Mouse (Mus musculus) heart, adult 2 months (tissue): ENCODE results near the gene Dnajb5. TPM values are rescaled to one million over a fixed set of nuclear protein-coding genes. Genes with fewer than 3 reads are reported as not detected.
A peak's percentile ranks its signal among the peaks of the same experiment; 100 is the strongest.

Source experiments
- DNase-seq, 2 experiments: peaks; one replicate each; pipeline ENCODE4 v3.0.0; 2021
- H3K27ac ChIP-seq: fragments of 200-600 bp; 2 replicates; pipeline ENCODE4 v1.8.1; 2022
- H3K27me3 ChIP-seq: fragments of 200-500 bp; 2 replicates; pipeline ENCODE4 v1.6.1; 2012; ENCODE audit warnings: mild to moderate bottlenecking, low read length, inconsistent platforms, mixed read lengths; ENCODE audit not compliant: control insufficient read depth, insufficient read depth
- H3K36me3 ChIP-seq: fragments of 200-500 bp; 2 replicates; pipeline ENCODE4 v1.6.1; 2012; ENCODE audit warnings: low read length, inconsistent platforms; ENCODE audit not compliant: control insufficient read depth, insufficient read depth
- H3K4me1 ChIP-seq: fragments of 200-500 bp; 2 replicates; pipeline ENCODE4 v1.6.1; 2011; ENCODE audit warnings: low read length; ENCODE audit not compliant: control insufficient read depth, insufficient read depth
- H3K4me3 ChIP-seq: fragments of 200-600 bp; 2 replicates; pipeline ENCODE4 v1.8.1; 2022
- H3K79me2 ChIP-seq: fragments of 200-500 bp; replicated peaks from 2 replicates; pipeline ENCODE4 v1.6.1; 2012; ENCODE audit warnings: mild to moderate bottlenecking, inconsistent platforms, low read length, moderate library complexity, mixed read lengths; ENCODE audit not compliant: control insufficient read depth, insufficient read depth
- H3K9ac ChIP-seq: fragments of 200-500 bp; 2 replicates; pipeline ENCODE4 v1.6.1; 2012; ENCODE audit warnings: low read depth, mild to moderate bottlenecking, control low read depth, inconsistent platforms, low read length, mixed read lengths
- CTCF ChIP-seq: fragments of 200-600 bp; IDR thresholded peaks from 2 replicates; pipeline ENCODE4 v1.8.1; 2022; ENCODE audit warnings: antibody characterized with exemption, mild to moderate bottlenecking, moderate library complexity
- EP300 ChIP-seq: fragments of 200-500 bp; IDR thresholded peaks from 2 replicates; pipeline ENCODE4 v1.6.1; 2011; ENCODE audit warnings: low read depth, low read length, control low read depth; ENCODE audit not compliant: insufficient read depth
- POLR2A ChIP-seq: fragments of 200-500 bp; IDR thresholded peaks from 2 replicates; pipeline ENCODE4 v1.6.1; 2011; ENCODE audit warnings: mild to moderate bottlenecking, low read depth, low read length, control low read depth; ENCODE audit not compliant: insufficient read depth
- WGBS: fragments of 180-500 bp; shearing (Covaris S2); methylation state at CpG from one replicate; pipeline ENCODE4 v1.1.7; 2018; 5-methylcytosine and 5-hydroxymethylcytosine counted together
- intact Hi-C: fragments of 180-260 bp; cut with DNase I; formaldehyde crosslinking; loops from one replicate; pipeline ENCODE4 v1.15.1; 2025
- polyA plus RNA-seq: library from polyadenylated mRNA; depleted of rRNA; stranded (reverse); fragments of >200 nt; gene quantifications from 2 replicates; pipeline ENCODE4 v1.2.3, GENCODE M21; 2012
- total RNA-seq, 2 experiments: library from RNA; stranded (reverse); gene quantifications; 2 replicates each; pipeline ENCODE4 v1.2.3; 2021

Dnajb5 gene
- total and polyA plus RNA-seq, 3 experiments, result 45.6 to 103 (median 88.5) TPM

GRCm38 (mm10) chr4:42955200-42955599 is 5.6 kb downstream of the Dnajb5 start:
- no peaks in the 10 kb centered on the region for H3K79me2 ChIP-seq
- peak overlapping the region; percentile 99 for H3K27ac ChIP-seq
- H3K9ac ChIP-seq, result no peak overlapping the region
- DNase-seq, result no peak
- no peaks in the 10 kb centered on the region for H3K27me3 ChIP-seq
- H3K4me1 ChIP-seq, result peaks cover 7% of the 10 kb centered on the region
- H3K4me3 ChIP-seq, result peak overlapping the region; percentile 6; the same call in 1 of the 2 replicates
- intact Hi-C loops, result no loop called here
- no peaks in the 10 kb centered on the region for H3K36me3 ChIP-seq
- 76% methylated on average over 3 of the region's 3 CpGs for WGBS
- TF ChIP-seq POLR2A, result no peak
- peak; percentile 22; the same call in 1 of the 2 replicates for TF ChIP-seq CTCF

GRCm38 (mm10) chr4:42956581-42956980 is 7.0 kb downstream of the Dnajb5 start:
- H3K27ac ChIP-seq, result no peak overlapping the region
- no peak for DNase-seq
- H3K4me3 ChIP-seq, result no peak overlapping the region
- H3K79me2 ChIP-seq, result no peaks in the 10 kb centered on the region
- H3K4me1 ChIP-seq, result peaks cover 6% of the 10 kb centered on the region
- TF ChIP-seq CTCF, result no peak
- TF ChIP-seq POLR2A, result no peak
- TF ChIP-seq EP300, result no peak
- 93% methylated on average over 17 of the region's 17 CpGs for WGBS
- intact Hi-C loops, result no loop called here
- H3K27me3 ChIP-seq, result no peaks in the 10 kb centered on the region
- H3K9ac ChIP-seq, result no peak overlapping the region
- H3K36me3 ChIP-seq, result no peaks in the 10 kb centered on the region

GRCm38 (mm10) chr4:42957306-42957705 is 7.7 kb downstream of the Dnajb5 start:
- intact Hi-C loops, result no loop called here
- DNase-seq, result no peak
- TF ChIP-seq CTCF, result no peak
- no peak for TF ChIP-seq EP300
- no peak for TF ChIP-seq POLR2A
- Histone ChIP-seq H3K4me1 (peaks cover 5% of the 10 kb centered on the region), H3K27ac (no peak overlapping the region; the same call in 1 of the 2 replicates), H3K9ac (no peak overlapping the region), H3K4me3 (no peak overlapping the region), H3K79me2 (no peaks in the 10 kb centered on the region), H3K36me3 (no peaks in the 10 kb centered on the region), H3K27me3 (no peaks in the 10 kb centered on the region)
- 79% methylated on average over 11 of the region's 11 CpGs for WGBS

GRCm38 (mm10) chr4:42957979-42958378 is 8.4 kb downstream of the Dnajb5 start:
- DNase-seq, result no peak
- peak overlapping the region; percentile 3; the same call in 1 of the 2 replicates for H3K9ac ChIP-seq
- H3K79me2 ChIP-seq, result no peaks in the 10 kb centered on the region
- TF ChIP-seq POLR2A, result no peak
- TF ChIP-seq EP300, result no peak
- no peak for TF ChIP-seq CTCF
- no peak overlapping the region for H3K4me3 ChIP-seq
- H3K4me1 ChIP-seq, result peaks cover 4% of the 10 kb centered on the region
- H3K27me3 ChIP-seq, result no peaks in the 10 kb centered on the region
- 63% methylated on average over 8 of the region's 8 CpGs for WGBS
- no peaks in the 10 kb centered on the region for H3K36me3 ChIP-seq
- intact Hi-C loops, result no loop called here
- H3K27ac ChIP-seq, result no peak overlapping the region; the same call in 1 of the 2 replicates

- Histone ChIP-seq H3K4me1 (peaks cover 4% of the 10 kb centered on the region), H3K27me3 (no peaks in the 10 kb centered on the region), H3K4me3 (no peak overlapping the region), H3K27ac (peak overlapping the region; percentile 66), H3K9ac (no peak overlapping the region), H3K79me2 (no peaks in the 10 kb centered on the region), H3K36me3 (no peaks in the 10 kb centered on the region)
- 36% methylated on average over 8 of the region's 8 CpGs for WGBS
- intact Hi-C loops, result no loop called here
- peak in 1 of 2 experiments; percentile 35 for DNase-seq
- TF ChIP-seq EP300 (peak; percentile 50; the same call in 1 of the 2 replicates), POLR2A (peak; percentile 55; the same call in 1 of the 2 replicates), CTCF (no peak)
Observed at GRCm38 (mm10) chr4:42958942-42959341, 9.3 kb downstream of the Dnajb5 start.

- no peaks in the 10 kb centered on the region for H3K36me3 ChIP-seq
- peak overlapping the region; percentile 58 for H3K27ac ChIP-seq
- no peaks in the 10 kb centered on the region for H3K27me3 ChIP-seq
- no peaks in the 10 kb centered on the region for H3K79me2 ChIP-seq
- WGBS, result 43% methylated on average over 4 of the region's 4 CpGs
- peaks cover 4% of the 10 kb centered on the region for H3K4me1 ChIP-seq
- intact Hi-C loops, result no loop called here
- H3K4me3 ChIP-seq, result no peak overlapping the region
- DNase-seq, result no peak
- no peak overlapping the region for H3K9ac ChIP-seq
- TF ChIP-seq EP300 (no peak), CTCF (no peak), POLR2A (no peak; the same call in none of the 2 replicates)
Observed at GRCm38 (mm10) chr4:42959382-42959781, 9.8 kb downstream of the Dnajb5 start.

- Histone ChIP-seq H3K36me3 (no peaks in the 10 kb centered on the region), H3K27ac (no peak overlapping the region), H3K4me3 (no peak overlapping the region), H3K79me2 (no peaks in the 10 kb centered on the region), H3K4me1 (peaks cover 7% of the 10 kb centered on the region), H3K9ac (no peak overlapping the region), H3K27me3 (no peaks in the 10 kb centered on the region)
- intact Hi-C loops, result no loop called here
- 22% methylated on average over 4 of the region's 4 CpGs for WGBS
- peak; percentile 52 to 73 for DNase-seq
- TF ChIP-seq POLR2A, result no peak
- TF ChIP-seq CTCF, result peak; percentile 84
- no peak for TF ChIP-seq EP300
Observed at GRCm38 (mm10) chr4:42961592-42961991, 12.0 kb downstream of the Dnajb5 start.
